Mouse (Mus musculus) embryonic fibroblast, embryonic 13.5 days (primary cell): Measurements from ENCODE around the gene Entpd5.

ENCODE experiments used
- CTCF ChIP-seq: IDR thresholded peaks from 2 replicates; pipeline ENCODE4 v1.5.1; 2011; ENCODE audit warnings: mild to moderate bottlenecking, control low read depth, low read length, moderate library complexity, borderline replicate concordance; ENCODE audit not compliant: insufficient read depth
- POLR2A ChIP-seq: IDR thresholded peaks from 2 replicates; pipeline ENCODE4 v1.6.1; 2011; ENCODE audit warnings: low read depth, mild to moderate bottlenecking, control low read depth, low read length, moderate library complexity

GRCm38 (mm10) chr12:84397685-84398084, 11.1 kb downstream of the Entpd5 start:
- TF ChIP-seq CTCF (no peak), POLR2A (no peak)
